Mouse (Mus musculus) MN1 (cell line): Measurements from ENCODE around the gene Zfp334.

Source experiments
- DNase-seq: peaks from one replicate; pipeline ENCODE4 v3.0.0-alpha.2; 2016; ENCODE audit warnings: low spot score

The Zfp334 gene

DNA sequence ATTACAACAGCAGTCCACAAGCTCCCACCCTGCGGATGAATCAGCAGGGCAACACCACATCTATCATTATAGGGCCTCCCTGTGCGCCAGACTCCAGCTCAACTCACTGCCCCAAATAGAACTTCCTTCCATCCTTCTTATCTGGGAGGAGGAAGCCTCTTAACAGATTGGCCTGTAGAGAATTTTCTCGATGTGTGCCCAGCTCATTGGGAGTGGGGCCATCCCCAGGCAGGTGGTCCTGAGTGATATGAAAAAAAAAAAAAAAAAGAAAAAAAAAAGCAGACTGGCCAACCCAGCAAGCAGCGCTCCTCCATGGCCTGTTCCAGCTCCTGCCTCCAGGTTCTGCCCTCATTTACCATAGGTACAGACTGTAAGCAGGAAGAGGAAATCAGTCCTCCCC is 12.1 kb downstream of the Zfp334 start:
- no peak for DNase-seq

DNA sequence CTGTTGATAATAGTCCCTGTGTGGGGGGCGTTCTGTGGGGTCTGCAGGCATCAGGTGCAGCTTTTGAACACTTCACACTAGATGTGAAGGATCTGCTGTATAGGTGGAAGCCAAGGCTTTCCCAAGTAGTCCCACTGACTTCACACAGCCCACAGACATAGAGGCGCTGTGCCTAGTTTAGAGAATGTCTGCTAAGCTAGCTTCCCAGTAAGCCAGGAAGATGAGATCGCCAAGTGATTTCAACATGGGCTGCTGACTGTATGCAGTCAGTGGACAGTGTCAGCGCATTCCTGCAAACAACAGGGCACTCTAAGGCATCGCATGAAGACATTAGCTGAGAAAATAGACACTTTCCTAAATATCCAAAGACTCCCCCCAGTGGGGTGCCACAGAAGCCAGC is 12.6 kb downstream of the Zfp334 start:
- no peak for DNase-seq

DNA sequence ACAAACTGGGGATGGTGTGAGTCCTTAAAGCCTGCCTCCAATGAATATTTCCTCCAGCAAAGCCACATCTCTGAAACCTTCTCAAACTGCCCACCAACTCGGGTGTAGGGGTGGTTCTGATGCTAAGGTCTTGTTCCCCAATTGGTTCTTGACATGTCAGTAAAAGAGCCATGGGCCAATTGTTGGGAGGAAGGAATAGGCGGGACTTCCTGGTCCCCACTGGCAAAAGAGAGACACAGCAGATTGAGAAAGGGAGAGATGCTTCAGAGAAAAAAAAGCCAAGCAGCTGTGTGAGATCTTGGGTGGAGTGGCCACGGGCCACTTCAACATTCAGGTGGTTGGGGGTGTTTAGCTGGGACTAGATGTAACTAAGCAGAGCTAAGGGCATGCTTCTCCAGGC is 17.0 kb downstream of the Zfp334 start:
- DNase-seq, result no peak

DNA sequence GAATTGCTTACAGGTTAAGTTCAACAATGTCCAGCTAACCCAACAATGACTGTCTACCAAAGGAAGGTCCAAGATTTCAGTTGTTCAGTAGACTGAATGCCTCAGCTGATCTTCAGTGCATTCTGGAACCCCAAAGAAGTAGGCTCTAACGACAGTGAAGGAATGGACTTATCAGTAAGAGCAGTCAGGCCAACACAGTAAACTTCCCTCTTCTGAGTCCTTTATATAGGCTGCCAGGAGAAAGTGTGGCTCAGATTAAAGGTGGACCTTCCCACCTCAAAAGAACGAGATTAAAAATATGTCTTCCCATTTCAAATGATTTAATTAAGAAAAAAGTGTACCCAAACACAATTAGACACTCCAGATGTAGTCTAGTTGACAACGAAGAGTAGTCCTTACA is 17.7 kb downstream of the Zfp334 start:
- DNase-seq, result no peak

DNA sequence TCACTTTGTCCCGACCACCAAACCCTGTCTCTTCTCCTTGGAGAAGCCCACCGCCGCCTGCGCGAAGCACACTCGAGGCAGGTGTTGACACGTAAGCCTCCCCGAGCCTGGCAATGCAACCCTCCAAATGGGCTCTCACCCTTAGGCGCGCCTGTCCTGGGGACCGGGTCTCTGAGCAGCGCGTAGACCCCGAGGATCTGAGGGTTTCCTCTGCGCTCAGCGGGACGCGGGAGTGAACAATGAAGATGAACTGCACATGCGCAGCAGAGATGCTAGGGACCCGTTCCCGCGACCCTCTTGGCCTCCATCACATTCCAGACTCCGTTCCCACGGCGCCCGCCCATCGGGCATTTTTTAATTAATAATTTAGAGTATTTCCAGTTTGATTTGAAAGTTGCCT is 19.6 kb downstream of the Zfp334 start, which contains the start of gene Zfp663:
Zfp663 (minus strand) TSS at position 234 of the 400 bp plus-strand sequence.
- DNase-seq, result peak; percentile 20

DNA sequence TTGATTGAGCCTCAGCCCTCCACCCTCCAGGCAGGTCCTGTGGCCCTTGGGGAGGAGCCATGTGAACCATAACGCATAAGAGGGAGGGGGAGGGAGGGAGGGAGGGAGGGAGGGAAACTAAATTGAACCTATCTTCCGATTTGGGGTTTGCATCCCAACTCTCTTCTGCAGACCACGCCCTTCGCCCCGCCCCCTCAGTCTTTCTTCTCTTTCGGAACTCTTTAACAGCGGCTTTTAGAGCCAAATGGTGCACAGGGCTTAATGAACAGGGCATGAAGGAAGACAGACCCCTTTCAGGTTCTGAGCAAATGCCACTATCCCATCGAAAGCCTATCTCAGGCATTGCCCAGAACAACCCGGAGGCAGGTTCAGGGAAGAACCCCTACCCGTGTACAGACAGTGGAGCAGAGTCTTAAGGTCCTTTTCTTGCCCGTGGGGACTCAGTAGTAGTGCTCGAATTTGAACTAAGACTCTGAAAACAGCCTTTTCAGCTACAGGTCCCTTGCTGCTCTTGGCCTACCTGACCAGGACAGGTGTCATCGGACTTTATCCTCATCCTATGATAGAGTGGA is 20.1 kb downstream of the Zfp334 start:
- peak; percentile 29 for DNase-seq

DNA sequence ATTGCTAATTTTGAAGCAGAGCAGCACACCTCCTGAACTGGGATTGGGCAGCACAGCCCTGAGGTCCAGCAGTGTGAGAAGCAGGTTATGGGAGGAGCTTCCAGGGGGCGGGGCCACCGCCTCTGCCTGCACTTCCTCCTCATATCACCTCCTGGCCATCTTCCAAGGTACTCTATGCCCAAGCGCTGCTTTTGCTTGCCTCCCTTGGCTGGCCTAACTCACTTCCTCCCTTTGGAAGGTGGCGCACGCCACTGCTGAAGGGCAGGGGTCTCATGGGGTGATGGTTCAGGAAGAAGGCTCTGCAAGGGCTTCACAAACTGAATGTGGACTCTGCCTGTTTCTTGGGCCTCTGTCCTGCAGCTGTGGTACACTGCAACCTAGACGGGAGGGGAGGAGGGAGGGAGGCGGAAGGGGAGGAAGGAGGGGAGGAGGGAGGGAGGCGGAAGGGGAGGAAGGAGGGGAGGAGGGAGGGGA is 21.0 kb downstream of the Zfp334 start:
- DNase-seq, result peak; percentile 75

DNA sequence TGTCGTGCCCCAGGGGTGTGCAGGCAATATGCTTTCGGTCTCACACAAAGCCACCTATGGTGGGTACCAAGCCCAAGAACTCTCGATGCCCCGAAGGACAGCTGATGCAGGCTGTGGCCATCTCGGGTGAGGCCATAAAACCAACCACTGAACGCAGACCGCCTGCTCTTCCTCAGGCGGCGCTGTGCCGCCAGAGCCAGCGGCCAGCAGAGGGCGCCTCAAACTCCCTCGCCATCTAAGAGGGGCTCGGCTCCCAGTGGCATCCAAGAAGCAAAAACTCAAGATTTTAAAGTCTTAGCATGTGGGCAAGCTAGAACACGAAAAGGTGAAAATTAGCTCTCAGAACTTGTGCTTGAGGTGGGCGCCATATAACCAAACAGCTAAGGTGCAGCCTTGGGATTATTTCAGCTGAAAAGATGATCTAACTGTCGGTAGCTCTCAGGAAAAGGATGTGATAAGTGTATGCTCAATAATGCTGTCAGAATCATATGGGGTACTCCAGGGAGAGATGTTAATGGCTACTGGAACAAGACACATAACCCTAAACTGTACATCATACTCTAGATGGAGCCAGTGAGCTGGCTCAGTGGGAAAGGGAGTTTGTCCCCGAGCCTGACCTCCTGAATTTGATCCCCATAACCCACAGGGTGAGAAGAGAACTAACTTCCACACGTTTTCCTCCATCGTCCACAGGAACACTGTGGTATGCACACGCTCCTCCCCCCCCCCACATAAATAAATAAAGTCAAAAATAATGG is 23.5 kb downstream of the Zfp334 start:
- peak; percentile 46 for DNase-seq

DNA sequence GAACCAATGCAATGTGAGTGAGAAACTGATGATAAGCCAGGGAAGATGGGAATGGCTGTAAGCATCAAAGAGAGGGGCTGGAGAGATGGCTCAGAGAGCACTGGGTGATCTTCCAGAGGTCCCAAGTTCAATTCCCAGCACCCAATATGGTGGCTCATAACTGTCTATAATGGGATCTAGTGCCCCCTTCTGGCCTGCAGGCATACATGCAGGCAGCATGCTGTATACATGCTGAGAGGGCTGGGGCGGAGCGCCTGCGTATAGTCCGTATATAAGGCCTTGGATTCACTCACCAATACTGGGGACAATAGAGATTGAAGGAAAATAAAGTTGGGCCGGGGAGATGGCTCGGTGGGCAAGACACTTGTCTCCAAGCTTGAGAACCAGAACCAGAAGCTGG is 24.8 kb downstream of the Zfp334 start:
- DNase-seq, result no peak

DNA sequence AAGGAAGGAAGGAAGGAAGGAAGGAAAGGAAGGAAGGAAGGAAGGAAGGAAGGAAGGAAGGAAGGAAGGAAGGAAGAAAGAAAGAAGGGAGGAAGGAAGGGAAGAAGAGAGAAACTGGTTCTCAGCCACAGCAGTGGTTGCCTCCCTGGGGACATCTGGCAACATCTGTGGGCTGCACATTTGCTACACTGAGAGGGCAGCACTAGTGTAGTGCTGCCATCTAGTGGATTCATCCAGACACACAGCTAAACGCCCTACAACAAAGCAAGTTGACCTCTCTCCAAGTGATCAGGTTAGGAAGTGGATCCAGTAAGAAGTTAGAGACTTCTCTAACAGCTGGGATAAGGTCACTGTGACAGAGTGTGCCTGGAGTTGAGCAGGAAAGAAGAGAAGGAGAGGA is 27.2 kb downstream of the Zfp334 start:
- DNase-seq, result peak; percentile 92

DNA sequence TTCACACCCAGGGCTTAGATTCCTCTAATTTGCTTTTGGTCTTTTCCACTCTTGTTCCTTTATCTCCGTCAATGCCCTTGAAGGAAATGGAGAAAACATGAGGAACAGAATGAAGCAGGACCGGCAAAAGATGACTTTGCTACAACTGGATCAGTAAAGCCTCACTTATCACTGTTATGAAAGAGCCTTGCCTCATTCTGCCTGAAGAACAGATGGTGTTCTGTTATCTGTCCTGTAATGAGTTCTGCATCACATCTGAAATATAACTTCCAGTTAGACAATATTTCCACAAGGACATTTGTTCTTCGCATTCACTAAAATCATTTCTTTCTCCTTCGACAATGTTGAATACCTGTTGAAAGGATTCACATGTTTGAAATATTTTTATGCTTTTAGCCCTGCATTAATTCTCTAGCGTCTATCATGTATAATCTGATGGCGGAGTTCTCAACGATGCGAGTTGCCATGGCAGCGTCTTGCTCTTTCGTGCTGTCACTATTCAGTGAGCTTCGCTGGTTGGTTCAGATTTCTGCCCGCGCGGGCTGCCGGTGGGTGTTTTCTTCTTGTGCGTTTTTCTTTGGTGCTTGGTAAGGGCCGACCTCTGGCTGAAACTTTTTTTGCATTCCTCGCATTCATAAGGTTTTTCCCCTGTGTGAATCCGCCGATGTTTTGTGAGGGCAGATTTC is 36.1 kb downstream of the Zfp334 start:
- DNase-seq, result no peak

DNA sequence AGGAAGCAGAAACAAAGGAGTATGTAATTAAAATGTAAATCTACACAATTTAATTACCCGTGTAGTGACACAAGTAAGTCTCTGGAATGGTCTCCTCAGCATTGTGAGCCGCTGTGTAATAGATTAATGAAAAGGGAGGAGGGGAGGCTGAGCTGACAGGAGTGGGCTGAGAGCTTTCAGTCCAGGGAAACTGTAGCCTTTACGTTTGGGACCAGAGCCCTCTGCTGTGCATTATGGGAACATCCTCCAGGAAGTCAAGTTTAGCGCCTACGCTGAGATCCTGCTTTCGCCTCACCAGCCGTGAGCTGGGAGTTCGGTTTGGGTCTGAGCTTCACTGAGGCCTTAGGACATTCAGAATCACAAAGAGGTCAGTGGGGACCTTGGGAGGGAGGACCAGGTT is 38.6 kb downstream of the Zfp334 start:
- no peak for DNase-seq

DNA sequence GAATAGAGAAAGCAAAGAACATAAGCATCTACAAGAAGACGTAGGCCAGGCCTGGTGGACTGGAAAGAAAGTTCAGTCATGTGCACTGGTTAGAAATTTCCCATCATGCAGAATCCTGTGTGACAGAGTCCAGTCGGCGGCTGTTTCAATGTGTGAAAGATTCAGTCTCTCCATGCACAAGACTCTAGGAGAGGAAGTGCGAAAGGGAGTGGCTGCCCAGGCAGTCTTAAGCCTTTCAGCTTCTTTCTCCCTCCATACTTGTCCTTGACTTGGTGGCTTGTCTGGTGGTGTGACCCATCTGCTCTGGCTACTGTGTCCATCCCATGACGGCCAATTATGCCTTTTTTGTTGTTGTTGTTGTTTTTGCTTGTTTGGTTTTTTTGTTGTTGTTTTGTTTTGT is 41.9 kb downstream of the Zfp334 start:
- no peak for DNase-seq

DNA sequence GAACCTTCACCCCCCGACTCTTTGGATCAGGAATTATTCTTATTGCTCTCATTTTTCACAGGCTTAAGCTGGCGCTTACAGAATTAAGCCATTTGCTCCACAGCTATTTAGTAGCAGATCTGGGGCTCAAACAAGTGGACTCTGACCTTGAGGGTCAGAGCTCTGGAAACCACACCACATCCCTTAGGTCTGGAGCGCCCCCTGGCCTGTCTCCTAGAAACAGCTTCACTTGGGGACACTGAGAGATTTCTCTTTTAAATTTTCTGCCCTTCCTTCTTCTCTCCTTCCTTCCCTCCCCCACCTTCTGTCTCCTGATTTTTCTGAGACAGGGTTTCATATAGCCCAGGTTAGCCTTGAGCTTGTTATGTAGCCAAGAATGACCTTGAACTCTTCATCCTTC is 50.9 kb downstream of the Zfp334 start:
- DNase-seq, result peak; percentile 69

DNA sequence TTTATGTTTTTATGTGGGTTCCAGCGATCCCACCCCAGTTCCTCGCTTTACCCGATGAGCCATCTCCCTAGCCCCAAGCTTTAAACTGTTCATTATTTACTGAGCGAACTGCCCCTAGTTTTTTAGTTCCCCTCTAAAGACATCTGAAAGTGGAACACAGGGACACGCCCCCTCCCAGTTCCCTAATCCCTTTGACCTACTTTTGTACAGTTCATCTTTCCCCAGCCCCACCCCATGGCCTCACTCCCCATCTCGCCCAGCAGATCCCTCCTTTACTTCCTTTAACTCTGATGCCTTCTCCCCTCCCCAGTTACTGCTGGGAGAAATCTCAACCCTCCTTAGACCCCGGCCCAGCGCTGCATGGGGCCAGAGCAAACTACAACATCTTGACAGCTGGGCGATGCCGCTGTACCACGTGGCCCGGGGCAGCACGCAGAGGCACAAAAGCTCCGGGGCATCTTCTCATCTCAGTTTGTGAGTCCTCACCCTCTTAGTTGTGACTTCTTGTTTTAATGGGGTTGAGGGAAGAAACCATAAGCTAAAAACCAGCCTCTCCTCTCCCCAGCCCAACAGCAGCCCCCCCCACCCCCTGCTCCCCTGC is 55.3 kb downstream of the Zfp334 start:
- no peak for DNase-seq

DNA sequence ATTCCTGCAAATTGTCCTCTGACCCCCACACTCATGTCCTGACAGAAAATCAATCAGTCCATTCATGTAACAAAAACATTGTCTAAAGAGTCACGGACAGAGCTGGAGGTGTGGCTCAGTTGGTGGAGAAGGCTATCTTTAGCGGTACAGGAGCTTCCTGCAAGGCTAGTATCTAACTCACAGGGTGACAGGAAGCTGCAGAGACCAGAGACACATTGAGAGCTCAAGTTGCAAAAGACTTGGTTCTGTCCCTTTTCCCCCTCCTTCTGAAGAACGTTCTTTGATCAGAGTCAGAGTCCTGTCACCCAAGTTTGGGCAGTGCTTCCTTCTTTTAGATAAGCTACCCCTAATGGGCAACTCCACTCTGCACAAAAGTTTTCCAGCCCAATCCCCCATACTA is 58.4 kb downstream of the Zfp334 start:
- no peak for DNase-seq

DNA sequence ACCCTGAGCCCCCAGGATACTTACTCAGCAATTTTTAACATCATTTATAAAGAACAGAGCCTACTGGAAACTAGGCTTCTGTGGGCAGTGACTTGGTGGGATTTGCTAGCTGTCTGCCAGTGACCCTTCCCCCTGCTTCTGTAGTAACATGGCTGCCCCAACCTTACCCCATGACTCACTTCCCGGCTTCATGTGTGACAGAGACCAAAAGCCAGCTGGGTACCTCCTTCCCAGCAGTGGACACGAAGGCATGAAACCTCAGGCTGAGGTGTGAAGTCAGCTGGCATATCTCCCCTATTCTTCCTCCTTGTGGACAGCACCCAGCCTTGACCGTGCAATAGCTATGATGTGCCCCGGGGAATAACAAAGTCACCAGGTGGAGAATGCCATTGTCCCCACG is 59.3 kb downstream of the Zfp334 start:
- no peak for DNase-seq

DNA sequence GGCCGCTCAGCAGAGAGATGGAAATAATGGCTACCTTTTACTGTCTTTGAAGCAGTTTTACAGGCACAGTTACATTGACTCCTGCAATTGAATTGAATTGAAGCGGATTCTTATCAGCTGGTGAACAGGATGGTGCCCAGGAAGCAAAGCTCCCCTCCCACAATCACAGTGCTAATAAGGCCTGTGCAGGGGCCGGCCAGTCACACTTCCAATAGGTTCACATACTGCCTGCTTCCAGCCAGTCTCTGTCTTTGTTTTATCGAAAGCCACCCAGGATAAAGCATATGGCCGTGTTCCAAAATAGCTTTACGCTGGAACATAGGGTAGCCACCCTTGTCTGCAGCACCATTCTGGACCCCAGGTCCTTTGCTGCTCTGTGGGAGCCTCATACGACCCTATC is 60.7 kb downstream of the Zfp334 start:
- DNase-seq, result peak; percentile 34

DNA sequence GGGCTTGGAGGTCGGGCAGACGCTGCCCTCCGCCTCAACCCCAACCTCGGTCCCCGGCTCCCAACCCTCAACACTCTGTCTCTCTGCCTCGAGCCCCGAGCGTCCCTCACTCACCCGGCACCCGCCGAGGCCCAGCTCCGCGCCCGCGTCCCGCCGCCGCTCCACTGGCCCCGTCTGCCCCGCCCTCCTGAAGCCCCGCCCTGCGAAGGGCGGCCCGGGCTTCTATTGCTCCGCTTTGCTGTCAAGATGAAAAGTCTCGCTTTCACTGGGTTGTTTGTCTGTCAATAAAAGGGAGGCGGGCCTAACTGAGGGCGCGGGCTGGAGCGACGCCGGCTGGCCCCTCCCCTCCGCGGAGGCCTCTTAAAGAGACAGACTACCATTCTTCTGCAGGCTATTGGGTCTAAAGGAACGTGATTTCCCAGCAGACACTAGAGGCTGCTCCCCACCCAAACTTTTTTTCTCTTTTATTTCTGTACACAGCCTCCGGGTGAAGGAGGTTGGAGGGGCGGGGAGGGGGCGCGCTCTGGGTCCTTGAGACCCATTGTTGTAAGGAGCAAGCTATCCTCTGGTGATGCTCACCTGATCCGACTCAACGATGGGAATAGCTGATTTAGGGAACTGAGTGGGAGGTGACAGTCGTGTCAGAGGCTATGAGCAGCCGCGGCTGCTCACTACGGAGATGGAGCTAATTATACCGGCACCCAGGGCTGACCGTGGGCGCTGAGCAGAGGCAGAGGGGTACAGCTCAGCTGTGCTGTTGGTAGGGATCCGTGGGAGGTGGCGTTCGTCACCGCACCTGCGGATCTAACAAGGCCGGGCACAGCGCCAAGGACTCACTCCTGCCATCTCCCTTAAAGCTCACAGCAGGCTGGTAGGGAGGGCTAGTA is 61.5 kb downstream of the Zfp334 start, which contains the start of gene Elmo2:
Elmo2 (minus strand) TSS at position 176 of the 887 bp plus-strand sequence.
- DNase-seq, result peak; percentile 98

DNA sequence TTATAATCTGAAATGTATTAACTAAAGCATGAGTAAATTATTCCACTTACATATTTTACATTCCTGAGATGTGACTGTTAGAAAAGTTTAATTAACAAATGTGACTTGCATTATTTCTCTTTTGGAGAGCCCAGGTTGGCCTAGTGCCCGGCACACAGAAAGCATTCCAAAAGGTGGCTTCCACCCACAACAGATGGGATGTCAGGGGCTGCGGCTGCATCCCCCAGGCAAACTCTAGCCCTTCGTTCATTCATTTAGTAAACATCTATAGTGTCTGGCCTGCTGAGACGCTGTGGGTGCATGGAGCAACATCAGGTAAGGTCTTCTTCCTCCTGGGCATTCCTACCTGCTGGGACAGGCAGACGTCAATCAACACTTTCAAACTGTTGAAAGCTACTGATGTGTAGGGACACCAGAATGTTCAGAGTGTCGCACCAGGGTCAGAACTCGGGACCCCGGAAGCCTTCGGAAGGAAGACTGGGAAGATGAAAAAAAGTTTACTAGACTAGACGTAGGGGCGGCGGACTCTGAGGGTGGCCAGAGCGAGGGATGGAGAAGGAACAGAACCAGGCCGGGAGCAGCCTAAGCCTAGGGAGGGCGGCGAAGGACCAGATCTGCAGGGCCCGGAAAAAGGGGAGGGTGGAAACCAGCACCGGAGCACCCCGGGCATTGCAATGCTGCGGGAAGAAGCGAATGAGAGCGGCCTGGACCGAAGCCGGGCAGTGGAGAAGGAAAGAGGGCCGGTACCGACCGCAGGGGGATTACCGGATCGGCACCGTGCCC is 62.3 kb downstream of the Zfp334 start:
- no peak for DNase-seq
